Mouse (Mus musculus) forebrain, embryonic 11.5 days (tissue): ENCODE data around the gene Hs3st2. TPM values are rescaled to one million over a fixed set of nuclear protein-coding genes. Genes with fewer than 3 reads are reported as not detected.
A peak's percentile ranks its signal among the peaks of the same experiment; 100 is the strongest.

Experiments used
- ATAC-seq: fragments of 200-750 bp; cut with Nextera tagmentation; replicated peaks from 2 replicates; pipeline ENCODE4 v1.8.0; 2017; ENCODE audit warnings: moderate TSS enrichment; ENCODE audit not compliant: low FRiP score
- DNase-seq: peaks from one replicate; pipeline ENCODE4 v3.0.0-alpha.2; 2017; ENCODE audit warnings: low spot score
- H3K27ac ChIP-seq: fragments of 300-500 bp; sonication (generic); 2 replicates; pipeline ENCODE4 v1.5.1; 2014; ENCODE audit warnings: low read depth, low read length
- H3K27me3 ChIP-seq: fragments of 300-500 bp; sonication (generic); 2 replicates; pipeline ENCODE4 v1.6.1; 2014; ENCODE audit warnings: mild to moderate bottlenecking, low read length, mixed read lengths; ENCODE audit not compliant: control insufficient read depth, insufficient read depth
- H3K36me3 ChIP-seq: fragments of 300-500 bp; sonication (generic); 2 replicates; pipeline ENCODE4 v1.6.1; 2014; ENCODE audit warnings: mild to moderate bottlenecking, low read length, moderate library complexity, mixed read lengths; ENCODE audit not compliant: control insufficient read depth, insufficient read depth
- H3K4me1 ChIP-seq: fragments of 300-500 bp; sonication (generic); replicated peaks from 2 replicates; pipeline ENCODE4 v1.6.1; 2014; ENCODE audit warnings: low read length, mixed read lengths; ENCODE audit not compliant: control insufficient read depth, insufficient read depth
- H3K4me2 ChIP-seq: fragments of 300-500 bp; sonication (generic); 2 replicates; pipeline ENCODE4 v1.6.1; 2014; ENCODE audit warnings: low read depth, mild to moderate bottlenecking, low read length, moderate library complexity, mixed read lengths; ENCODE audit not compliant: severe bottlenecking
- H3K4me3 ChIP-seq: fragments of 300-500 bp; sonication (generic); 2 replicates; pipeline ENCODE4 v1.5.1; 2014; ENCODE audit warnings: low read depth, low read length
- H3K9ac ChIP-seq: fragments of 300-500 bp; sonication (generic); 2 replicates; pipeline ENCODE4 v1.6.1; 2014; ENCODE audit warnings: low read length
- H3K9me3 ChIP-seq: fragments of 300-500 bp; sonication (generic); 2 replicates; pipeline ENCODE4 v1.6.1; 2016; ENCODE audit warnings: low read length, mixed read lengths; ENCODE audit not compliant: control insufficient read depth
- WGBS: fragments of 180-500 bp; shearing (Covaris S2); extraction: QIAGEN DNeasy Blood & Tissue Kit; methylation state at CpG from one replicate; pipeline ENCODE4 v1.1.7; 2014; 5-methylcytosine and 5-hydroxymethylcytosine counted together
- polyA plus RNA-seq: library from polyadenylated mRNA; unstranded; fragments of >200 nt; fragmentation: Nextera tagmentation; extraction: Ambion mirVana; gene quantifications from 2 replicates; pipeline ENCODE4 v1.2.1, GENCODE M21; 2014

Gene Hs3st2
- polyA plus RNA-seq, 1 experiment from 2014 or later: 0.16 TPM

DNA sequence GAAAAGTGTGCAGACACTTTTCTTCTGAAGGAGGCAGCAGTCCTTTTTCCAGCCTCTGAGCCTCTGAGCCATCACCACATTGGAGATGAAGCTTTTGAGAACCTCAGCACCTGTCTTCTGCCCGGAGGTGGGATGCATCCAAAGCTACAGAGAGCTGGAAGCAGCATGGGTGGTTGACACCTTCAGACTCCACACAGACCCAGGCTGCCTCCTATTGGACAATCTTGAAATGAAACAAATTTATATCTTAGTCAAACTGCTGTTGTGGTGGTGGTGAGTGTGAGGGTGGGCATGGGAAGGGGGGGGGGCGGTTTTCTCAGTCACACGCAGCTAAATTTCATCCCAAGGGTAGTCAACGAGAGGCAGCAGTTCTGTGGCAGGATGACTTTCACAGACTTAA lies 12.7 kb upstream of the Hs3st2 start:
- Histone ChIP-seq H3K9ac (no peak overlapping the region), H3K27me3 (no peaks in the 10 kb centered on the region), H3K4me1 (no peaks in the 10 kb centered on the region), H3K9me3 (no peaks in the 10 kb centered on the region), H3K36me3 (no peaks in the 10 kb centered on the region), H3K27ac (no peak overlapping the region), H3K4me3 (no peak overlapping the region), H3K4me2 (no peak overlapping the region)
- ATAC-seq (no peak), DNase-seq (no peak)
- WGBS: 75% methylated on average over 4 of the region's 4 CpGs

DNA sequence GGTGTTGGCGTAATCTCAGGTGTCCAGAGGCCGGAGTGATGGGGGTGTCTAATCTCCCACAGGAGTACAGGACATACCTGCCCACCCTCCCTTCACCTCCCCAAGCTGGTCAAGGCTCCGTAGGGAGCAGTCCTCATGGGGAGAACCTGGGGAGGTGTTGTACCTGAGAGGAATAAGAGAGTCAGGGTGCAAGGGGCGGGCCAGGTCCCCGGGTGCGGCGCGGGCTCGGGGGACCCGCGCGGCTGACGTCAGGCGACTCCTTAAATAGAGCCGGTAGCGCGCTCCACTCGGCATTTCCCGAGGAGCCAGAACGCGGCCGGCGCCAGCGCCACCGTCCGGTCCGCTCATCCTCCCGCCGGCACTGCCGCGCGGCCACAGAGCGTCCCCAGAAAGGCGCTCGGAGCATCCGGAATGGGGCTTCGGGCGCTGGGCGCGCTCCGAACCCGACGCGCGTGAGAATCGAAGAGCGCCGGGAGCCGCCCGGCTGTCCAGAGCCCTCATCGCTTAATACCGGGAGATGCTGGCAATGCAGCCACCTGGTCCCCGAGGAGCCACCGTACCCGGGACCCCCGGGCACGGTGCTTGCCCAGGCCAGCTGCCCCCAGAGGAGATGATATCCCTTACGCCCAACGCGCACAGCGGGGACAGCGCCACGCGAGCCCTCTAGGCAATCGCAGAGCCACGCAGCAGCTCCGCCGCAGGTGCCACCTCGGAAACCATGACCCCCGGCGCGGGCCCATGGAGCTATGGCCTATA lies 503 bp downstream of the Hs3st2 start:
- peak overlapping the region; percentile 56 for H3K4me2 ChIP-seq
- DNase-seq (peak; percentile 69), ATAC-seq (peak; percentile 45; the same call in 1 of the 2 replicates)
- H3K27ac ChIP-seq: no peak overlapping the region
- H3K4me3 ChIP-seq: peak overlapping the region; percentile 32
- H3K9ac ChIP-seq: no peak overlapping the region
- no peaks in the 10 kb centered on the region for H3K9me3 ChIP-seq
- WGBS: 1% methylated on average over 72 of the region's 72 CpGs
- H3K27me3 ChIP-seq: peaks cover 36% of the 10 kb centered on the region
- H3K4me1 ChIP-seq: peaks cover 9% of the 10 kb centered on the region; the same call in 1 of the 2 replicates
- no peaks in the 10 kb centered on the region for H3K36me3 ChIP-seq

DNA sequence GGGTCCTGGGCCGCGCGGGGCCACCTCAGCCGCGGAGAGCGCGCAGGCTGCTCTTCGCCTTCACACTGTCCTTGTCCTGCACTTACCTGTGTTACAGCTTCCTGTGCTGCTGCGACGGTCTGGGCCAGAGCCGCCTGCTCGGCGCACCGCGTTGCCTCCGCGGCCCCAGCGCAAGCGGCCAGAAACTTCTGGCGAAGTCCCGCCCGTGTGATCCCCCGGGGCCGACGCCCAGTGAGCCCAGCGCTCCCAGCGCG lies 1.0 kb downstream of the Hs3st2 start:
- Histone ChIP-seq H3K27me3 (peaks cover 36% of the 10 kb centered on the region), H3K27ac (no peak overlapping the region), H3K9ac (no peak overlapping the region), H3K36me3 (no peaks in the 10 kb centered on the region), H3K4me3 (peak overlapping the region; percentile 32), H3K4me2 (peak overlapping the region; percentile 56), H3K4me1 (peaks cover 9% of the 10 kb centered on the region; the same call in 1 of the 2 replicates), H3K9me3 (no peaks in the 10 kb centered on the region)
- WGBS: 0% methylated on average over 28 of the region's 28 CpGs
- DNase-seq: no peak
- ATAC-seq: no peak

DNA sequence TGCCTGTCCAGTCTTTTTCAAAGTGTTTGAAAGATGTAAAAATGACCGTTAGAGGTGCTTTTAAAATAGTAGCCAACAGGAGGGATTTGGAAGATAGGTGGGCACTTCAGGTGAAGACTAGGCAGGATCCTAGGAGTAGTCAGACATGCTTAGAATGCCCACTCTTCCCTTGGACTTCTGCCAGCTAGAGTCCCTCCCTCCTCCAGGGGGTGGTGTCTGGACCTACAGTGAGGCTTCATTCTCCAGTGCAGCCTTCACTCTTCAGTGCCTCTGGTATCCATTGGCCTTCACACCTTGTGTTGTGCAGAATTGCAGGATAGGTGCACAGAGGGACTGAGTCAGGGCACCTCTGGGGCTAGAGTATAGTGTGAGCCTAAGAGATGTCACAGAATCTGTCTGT lies 2.2 kb downstream of the Hs3st2 start:
- no peak overlapping the region for H3K4me3 ChIP-seq
- H3K4me1 ChIP-seq: peaks cover 9% of the 10 kb centered on the region; the same call in 1 of the 2 replicates
- no peaks in the 10 kb centered on the region for H3K9me3 ChIP-seq
- H3K9ac ChIP-seq: no peak overlapping the region
- 81% methylated on average over 1 of the region's 1 CpGs for WGBS
- no peaks in the 10 kb centered on the region for H3K36me3 ChIP-seq
- no peak overlapping the region for H3K27ac ChIP-seq
- H3K27me3 ChIP-seq: peaks cover 36% of the 10 kb centered on the region
- DNase-seq (no peak), ATAC-seq (no peak)
- no peak overlapping the region for H3K4me2 ChIP-seq

DNA sequence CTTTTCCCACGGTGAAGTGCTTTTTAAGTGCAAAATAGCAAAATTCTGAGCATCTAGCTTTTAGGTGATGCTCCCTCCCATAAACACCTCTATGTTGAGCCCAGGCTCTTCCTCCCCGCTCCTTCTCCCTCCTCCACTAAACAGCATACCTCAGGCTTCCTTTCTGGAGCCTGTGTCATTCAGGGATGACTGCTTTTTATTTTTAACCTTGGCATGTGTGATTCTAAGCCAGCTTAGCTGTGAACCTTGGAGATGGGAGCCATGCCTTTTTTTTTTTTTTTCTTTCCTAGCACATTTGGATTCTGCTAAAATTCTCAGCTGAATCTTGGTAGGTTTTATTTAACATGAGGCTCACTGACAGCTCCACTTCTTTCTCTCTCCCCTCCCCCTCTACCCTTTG lies 3.2 kb downstream of the Hs3st2 start:
- H3K4me1 ChIP-seq: peaks cover 9% of the 10 kb centered on the region; the same call in 1 of the 2 replicates
- DNase-seq: no peak
- 83% methylated on average over 2 of the region's 2 CpGs for WGBS
- H3K27ac ChIP-seq: no peak overlapping the region
- no peak overlapping the region for H3K4me3 ChIP-seq
- ATAC-seq: no peak
- no peaks in the 10 kb centered on the region for H3K9me3 ChIP-seq
- no peak overlapping the region for H3K9ac ChIP-seq
- H3K36me3 ChIP-seq: no peaks in the 10 kb centered on the region
- no peak overlapping the region for H3K4me2 ChIP-seq
- H3K27me3 ChIP-seq: peaks cover 36% of the 10 kb centered on the region

DNA sequence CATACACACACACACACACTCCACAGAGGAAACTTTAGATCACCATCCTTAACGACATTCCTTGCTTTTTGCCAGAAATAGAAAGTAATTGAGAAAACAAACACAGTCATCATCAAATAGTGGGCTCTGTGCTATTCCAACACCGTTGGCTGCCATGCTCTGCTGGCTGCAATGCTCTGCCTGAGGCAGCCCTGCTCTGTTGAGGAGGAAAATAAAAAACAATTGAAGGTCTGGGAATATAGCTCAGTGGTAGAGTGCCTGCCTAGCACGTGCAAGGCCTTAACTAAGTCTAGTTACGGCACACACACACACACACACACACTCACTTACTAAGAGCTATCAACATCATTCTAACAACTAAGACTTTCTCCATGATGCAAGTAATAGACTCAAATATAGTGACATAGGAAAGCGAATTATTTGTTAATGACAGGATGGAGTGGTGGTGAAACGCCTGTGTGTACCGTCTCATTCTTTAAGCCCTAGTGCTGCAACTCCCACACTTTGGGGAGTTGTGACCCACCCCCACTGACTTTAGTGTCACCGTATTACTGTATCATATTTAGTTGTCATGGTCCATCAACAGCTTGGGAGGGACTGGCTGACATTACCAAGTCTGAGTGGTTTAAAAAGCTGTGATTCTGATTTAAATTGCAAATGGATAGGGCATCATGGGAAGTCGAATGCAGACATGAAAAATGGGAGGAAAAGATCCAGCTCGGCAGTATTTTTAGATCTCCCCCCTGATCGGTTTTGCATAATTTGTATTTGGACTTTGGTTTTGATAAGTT lies 19.3 kb downstream of the Hs3st2 start:
- H3K4me2 ChIP-seq: no peak overlapping the region
- no peaks in the 10 kb centered on the region for H3K27me3 ChIP-seq
- ATAC-seq: no peak
- DNase-seq: no peak
- H3K36me3 ChIP-seq: no peaks in the 10 kb centered on the region
- no peak overlapping the region for H3K27ac ChIP-seq
- no peak overlapping the region for H3K4me3 ChIP-seq
- H3K4me1 ChIP-seq: no peaks in the 10 kb centered on the region
- WGBS: 88% methylated on average over 11 of the region's 11 CpGs
- H3K9me3 ChIP-seq: no peaks in the 10 kb centered on the region
- H3K9ac ChIP-seq: no peak overlapping the region

DNA sequence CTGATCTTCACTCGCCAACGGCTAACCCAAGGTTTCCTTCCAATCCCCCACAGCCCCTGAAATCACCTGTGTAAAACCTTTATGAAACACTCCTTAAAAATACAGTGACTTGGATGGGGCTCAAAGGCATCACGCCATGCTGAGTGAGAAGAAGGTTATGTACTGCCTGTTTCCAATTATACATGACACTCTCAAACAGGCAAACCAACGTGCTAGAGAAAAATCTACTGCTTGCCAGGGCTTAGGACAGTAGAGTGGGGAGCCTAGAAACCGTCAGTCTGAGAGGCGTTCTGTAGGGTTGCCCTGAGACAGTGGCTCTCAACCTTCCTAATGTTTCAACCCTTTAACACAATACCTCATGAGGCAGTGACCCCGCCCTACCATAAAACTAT lies 19.8 kb downstream of the Hs3st2 start:
- H3K27ac ChIP-seq: no peak overlapping the region
- no peaks in the 10 kb centered on the region for H3K9me3 ChIP-seq
- DNase-seq: no peak
- 86% methylated on average over 7 of the region's 7 CpGs for WGBS
- no peaks in the 10 kb centered on the region for H3K36me3 ChIP-seq
- no peak overlapping the region for H3K4me2 ChIP-seq
- H3K27me3 ChIP-seq: no peaks in the 10 kb centered on the region
- ATAC-seq: no peak
- H3K9ac ChIP-seq: no peak overlapping the region
- H3K4me1 ChIP-seq: no peaks in the 10 kb centered on the region
- no peak overlapping the region for H3K4me3 ChIP-seq

DNA sequence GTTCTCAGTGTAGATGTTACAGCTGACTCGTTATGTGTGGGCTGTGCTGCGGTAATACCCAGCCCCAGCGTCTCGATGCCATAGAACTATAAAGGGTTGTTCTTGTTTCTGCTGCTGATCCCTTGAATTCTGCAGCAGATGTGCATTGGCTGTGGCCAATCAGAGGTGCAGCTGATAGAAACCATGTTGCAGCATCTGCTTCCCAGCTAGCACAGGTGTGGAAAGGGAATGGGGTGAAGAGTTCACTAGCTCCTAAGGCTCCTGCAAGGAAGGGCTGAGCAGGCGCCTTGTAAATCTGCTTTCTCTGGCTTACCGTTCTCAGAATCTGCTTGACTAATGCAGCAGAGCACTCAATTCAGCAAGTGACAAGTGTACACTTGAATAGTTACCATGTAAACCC lies 45.2 kb downstream of the Hs3st2 start:
- Histone ChIP-seq H3K9ac (no peak overlapping the region), H3K27me3 (no peaks in the 10 kb centered on the region), H3K9me3 (no peaks in the 10 kb centered on the region), H3K27ac (no peak overlapping the region), H3K4me2 (no peak overlapping the region), H3K4me3 (no peak overlapping the region), H3K36me3 (no peaks in the 10 kb centered on the region), H3K4me1 (no peaks in the 10 kb centered on the region)
- DNase-seq (no peak), ATAC-seq (no peak)
- WGBS: 83% methylated on average over 6 of the region's 6 CpGs

DNA sequence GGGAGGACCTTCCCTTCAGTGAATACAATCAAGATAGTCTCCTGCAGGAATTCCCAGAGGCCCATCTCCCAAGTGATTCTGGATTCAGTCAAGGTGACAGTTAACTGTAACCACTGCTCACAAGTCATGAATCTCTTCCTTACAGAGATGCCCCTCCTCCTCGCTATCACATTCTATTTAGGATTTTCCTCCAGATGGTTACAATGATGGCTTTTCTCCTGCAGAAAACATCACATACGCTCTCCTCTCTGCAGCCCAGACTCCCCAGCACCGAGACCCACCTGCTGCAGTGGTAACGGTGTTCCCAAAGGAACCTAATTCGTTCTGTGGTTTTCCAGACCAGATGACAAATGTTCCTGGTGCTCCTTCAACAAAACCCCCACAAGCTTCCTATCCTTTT lies 49.5 kb downstream of the Hs3st2 start:
- no peak for DNase-seq
- H3K27me3 ChIP-seq: no peaks in the 10 kb centered on the region
- no peak overlapping the region for H3K27ac ChIP-seq
- 83% methylated on average over 5 of the region's 5 CpGs for WGBS
- H3K4me3 ChIP-seq: no peak overlapping the region
- H3K4me2 ChIP-seq: no peak overlapping the region
- H3K9me3 ChIP-seq: no peaks in the 10 kb centered on the region
- H3K36me3 ChIP-seq: no peaks in the 10 kb centered on the region
- H3K9ac ChIP-seq: no peak overlapping the region
- H3K4me1 ChIP-seq: no peaks in the 10 kb centered on the region
- ATAC-seq: no peak
